In the genomic region with DNA sequence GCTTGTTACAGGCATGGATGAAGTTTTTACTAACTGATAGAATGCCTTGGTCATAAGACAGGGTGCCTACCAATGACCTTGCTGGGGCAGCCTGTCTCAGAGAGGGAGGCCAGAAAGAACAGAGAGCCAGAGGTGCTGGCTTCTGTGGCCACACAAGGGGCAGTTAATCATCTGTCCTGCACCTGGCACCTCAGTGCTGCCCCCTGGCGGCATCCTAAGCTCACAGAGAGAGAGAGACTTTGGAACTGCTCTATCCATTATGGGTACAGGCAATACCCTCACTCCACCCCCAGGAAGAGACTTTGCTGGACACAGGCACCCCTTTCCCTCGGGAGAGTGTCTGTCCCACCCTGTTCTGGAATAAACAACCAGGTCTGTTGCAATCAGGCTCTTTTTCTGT, we compare ENCODE assay signal across 9 mouse cellular contexts. TPM values are rescaled to one million over a fixed set of nuclear protein-coding genes. Genes with fewer than 3 reads are reported as not detected.
DNase-seq lines count a peak whose midpoint lies in the region; ATAC-seq and TF ChIP-seq lines count a peak whose summit lies in the region.
"Had no signal": no experiment of that assay in that cellular context is flagged by ENCODE, and none has a peak within 500 bp of the region (broad histone marks: within the 10 kb centered on the region; RNA-seq: fewer than 3 reads in every experiment).

No protein-coding gene starts in this region.

- peak; percentile 34 for TF ChIP-seq CTCF in cerebellum, adult 2 months (IDR thresholded peaks at IDR 0.05; ENCODE audit: borderline replicate concordance, insufficient read depth, low read depth, low read length)
- peak; percentile 68 for TF ChIP-seq CTCF in lung, adult 2 months (IDR thresholded peaks at IDR 0.05; ENCODE audit: insufficient read depth, low read length)

- peak; percentile 20 to 26 for DNase-seq in cerebellum, adult 2 months
- no peak for DNase-seq in cerebellum, adult 9-10 months
- peak; percentile 41 for DNase-seq in ovary, postnatal 14 days (ENCODE audit: low spot score)
- no peak for DNase-seq in ovary, adult 18-20 months (ENCODE audit: low spot score)
- DNase-seq in lung, adult 2 months = peak; percentile 50
- DNase-seq in spleen, postnatal 10 days (ENCODE audit: low spot score in 2 of 2) = peak; percentile 81 to 91

- ATAC-seq in common myeloid progenitor, adult 5-6 weeks (replicated peaks; ENCODE audit: low read depth, poor library complexity, severe bottlenecking) = peak; percentile 60
- ATAC-seq in intestine, embryonic 16.5 days = peak; percentile 31; the same call in 1 of the 2 replicates

- H3K27ac ChIP-seq in cerebellum, adult 2 months (ENCODE audit: insufficient read depth, low read length) = no peak overlapping the region
- no peak overlapping the region for H3K27ac ChIP-seq in intestine, embryonic 16.5 days (ENCODE audit: low read length)
- H3K27ac ChIP-seq: heart, embryonic 13.5 days had no signal

- TF ChIP-seq POLR2A in cerebellum, adult 2 months (IDR thresholded peaks at IDR 0.05; ENCODE audit: borderline replicate concordance, insufficient read depth, low read length) = no peak
- no peak for TF ChIP-seq POLR2A in lung, adult 2 months (IDR thresholded peaks at IDR 0.05; ENCODE audit: borderline replicate concordance, extremely low read depth, low read depth, low read length)

- H3K4me1 ChIP-seq in cerebellum, adult 2 months (ENCODE audit: control insufficient read depth, insufficient read depth, low read length) = no peaks in the 10 kb centered on the region
- 0 out of 2 replicates have a peak, but pooled peaks cover 3% of the 10 kb centered on the region for H3K4me1 ChIP-seq in intestine, embryonic 16.5 days (ENCODE audit: control insufficient read depth, insufficient read depth, low read length)
- H3K4me1 ChIP-seq in lung, adult 2 months (ENCODE audit: control insufficient read depth, insufficient read depth, low read length) = no peaks in the 10 kb centered on the region; the same call in 1 of the 2 replicates

- no peak overlapping the region for H3K4me2 ChIP-seq in intestine, embryonic 16.5 days (ENCODE audit: low read depth, low read length)
- H3K4me2 ChIP-seq: heart, embryonic 13.5 days had no signal

- no peaks in the 10 kb centered on the region for H3K36me3 ChIP-seq in intestine, embryonic 16.5 days (ENCODE audit: control insufficient read depth, insufficient read depth, low read length)

- H3K27me3 ChIP-seq in cerebellum, adult 2 months (ENCODE audit: control insufficient read depth, insufficient read depth, low read length) = no peaks in the 10 kb centered on the region
- no peaks in the 10 kb centered on the region for H3K27me3 ChIP-seq in intestine, embryonic 16.5 days (replicated peaks; ENCODE audit: control insufficient read depth, insufficient read depth, low read length)
- H3K27me3 ChIP-seq: heart, embryonic 13.5 days had no signal

- no peaks in the 10 kb centered on the region for H3K9me3 ChIP-seq in intestine, embryonic 16.5 days (ENCODE audit: control insufficient read depth, low read length)
- H3K9me3 ChIP-seq: heart, embryonic 13.5 days had no signal

- no peak overlapping the region for H3K9ac ChIP-seq in intestine, embryonic 16.5 days (ENCODE audit: low read depth, low read length)
- H3K9ac ChIP-seq: heart, embryonic 13.5 days had no signal

- H3K4me3 ChIP-seq in cerebellum, adult 2 months (replicated peaks; ENCODE audit: insufficient read depth, low read depth, low read length) = no peak overlapping the region
- no peak overlapping the region for H3K4me3 ChIP-seq in intestine, embryonic 16.5 days (ENCODE audit: low read length)
- H3K4me3 ChIP-seq in lung, adult 2 months (replicated peaks; ENCODE audit: extremely low read depth, low read depth, low read length) = no peak overlapping the region
- H3K4me3 ChIP-seq: heart, embryonic 13.5 days had no signal

- 27% methylated on average over 2 of the region's 2 CpGs for WGBS in cerebellum, adult 2 months
- 8% methylated on average over 2 of the region's 2 CpGs for WGBS in intestine, embryonic 16.5 days
- WGBS in lung, adult 2 months = 7% methylated on average over 2 of the region's 2 CpGs

RNA-seq across cellular contexts. Expression of gene Art4, which starts 9.7 kb away (rescaled TPM):
- polyA plus RNA-seq in cerebellum, adult 2 months (2012; rRNA removed) = 0.16 and 0.29 TPM in 2 replicates
- 11.3 and 14.2 TPM in 2 replicates for total RNA-seq in common myeloid progenitor, adult 5-6 weeks (2017)
- 2.8 and 3.1 TPM in 2 replicates for polyA plus RNA-seq in intestine, embryonic 16.5 days (2015; fragmentation: Nextera tagmentation; extraction: Ambion mirVana)
- polyA plus RNA-seq in lung, adult 2 months (2012; rRNA removed) = 10.3 TPM in 2 replicates

RNA-seq across cellular contexts. Expression of gene Smco3, which starts 12.5 kb away (rescaled TPM):
- 7.8 and 8.8 TPM in 2 replicates for polyA plus RNA-seq in cerebellum, adult 2 months (2012; rRNA removed)
- total RNA-seq in common myeloid progenitor, adult 5-6 weeks (2017) = 0.82 TPM in 1 of 2 replicates, not detected in the other
- polyA plus RNA-seq in intestine, embryonic 16.5 days (2015; fragmentation: Nextera tagmentation; extraction: Ambion mirVana) = 2.4 and 2.6 TPM in 2 replicates
- 0.05 TPM in 1 of 2 replicates, not detected in the other for polyA plus RNA-seq in lung, adult 2 months (2012; rRNA removed)

RNA-seq across cellular contexts. Expression of gene Wbp11, which starts 19.8 kb away (rescaled TPM):
- 57.0 and 68.4 TPM in 2 replicates for polyA plus RNA-seq in cerebellum, adult 2 months (2012; rRNA removed)
- 54.6 and 101 TPM in 2 replicates for total RNA-seq in common myeloid progenitor, adult 5-6 weeks (2017)
- polyA plus RNA-seq in intestine, embryonic 16.5 days (2015; fragmentation: Nextera tagmentation; extraction: Ambion mirVana) = 82.1 and 82.3 TPM in 2 replicates
- 31.3 and 32.2 TPM in 2 replicates for polyA plus RNA-seq in lung, adult 2 months (2012; rRNA removed)

RNA-seq across cellular contexts. Expression of gene BC049715, which starts 20.4 kb away (rescaled TPM):
- polyA plus RNA-seq in cerebellum, adult 2 months (2012; rRNA removed) = 0.38 and 0.74 TPM in 2 replicates
- total RNA-seq in common myeloid progenitor, adult 5-6 weeks (2017) = 1.5 and 3.2 TPM in 2 replicates
- polyA plus RNA-seq in intestine, embryonic 16.5 days (2015; fragmentation: Nextera tagmentation; extraction: Ambion mirVana) = 0.65 and 0.93 TPM in 2 replicates
- 0.57 and 1.0 TPM in 2 replicates for polyA plus RNA-seq in lung, adult 2 months (2012; rRNA removed)

RNA-seq across cellular contexts. Expression of gene Mgp, which starts 27.8 kb away (rescaled TPM):
- 93.7 and 131 TPM in 2 replicates for polyA plus RNA-seq in cerebellum, adult 2 months (2012; rRNA removed)
- not detected in 2 replicates for total RNA-seq in common myeloid progenitor, adult 5-6 weeks (2017)
- 93.4 and 97.1 TPM in 2 replicates for polyA plus RNA-seq in intestine, embryonic 16.5 days (2015; fragmentation: Nextera tagmentation; extraction: Ambion mirVana)
- 3,073 and 5,313 TPM in 2 replicates for polyA plus RNA-seq in lung, adult 2 months (2012; rRNA removed)

Comparison
In these comparisons a context has a peak if more than half of its experiments do, and no peak if none do; other contexts are left out.
1. DNase-seq: peak in cerebellum, adult 2 months (2 of 2), ovary, postnatal 14 days (single experiment), lung, adult 2 months (single experiment) and spleen, postnatal 10 days (2 of 2); none in cerebellum, adult 9-10 months (single experiment) and ovary, adult 18-20 months (single experiment).